Mouse (Mus musculus): ENCODE data around the gene Entpd7.

- TF ChIP-seq CHD2 (IDR thresholded peaks at IDR 0.05; ENCODE audit: low read depth, low read length), result no peak
- TF ChIP-seq ZNF384 (IDR thresholded peaks at IDR 0.05; ENCODE audit: low read depth, low read length), result no peak
Observed at GRCm38 (mm10) chr19:43641833-43642232, 47.6 kb upstream of the Entpd7 start.
